Mouse (Mus musculus) gastrocnemius, adult 18-20 months (tissue): Measurements from ENCODE around the gene 4930578G10Rik. TPM values are rescaled to one million over a fixed set of nuclear protein-coding genes. Genes with fewer than 3 reads are reported as not detected.
"Not testable (repeated sequence)": the region's sequence is repeated elsewhere in the genome, so short reads cannot be mapped to it uniquely, and the experiment has no call there.

Experiments used
- DNase-seq: peaks from one replicate; pipeline ENCODE4 v3.0.0; 2021; ENCODE audit warnings: low spot score
- long read RNA-seq, 2 experiments: library from polyadenylated mRNA; stranded (forward); transcript quantifications; one replicate each; pipeline ENCODE4 v2.0.0; 2021
- total RNA-seq, 2 experiments: library from RNA; stranded (reverse); gene quantifications; 2 replicates each; pipeline ENCODE4 v1.2.3; 2021

The 4930578G10Rik gene
- not detected for total RNA-seq
- long read RNA-seq, experiment 1, partial matches to known transcripts = 0 of 6 reads
- long read RNA-seq, experiment 1, other reads (novel, unspliced or antisense) = 6 of 6 reads
- long read RNA-seq, experiment 2 = 0 reads

GRCm38 (mm10) chr4:42735245-42735644 is at the start of gene 4930578G10Rik:
Gene 4930578G10Rik (plus strand): TSS chr4:42735545.
- DNase-seq = not testable (repeated sequence)

DNA sequence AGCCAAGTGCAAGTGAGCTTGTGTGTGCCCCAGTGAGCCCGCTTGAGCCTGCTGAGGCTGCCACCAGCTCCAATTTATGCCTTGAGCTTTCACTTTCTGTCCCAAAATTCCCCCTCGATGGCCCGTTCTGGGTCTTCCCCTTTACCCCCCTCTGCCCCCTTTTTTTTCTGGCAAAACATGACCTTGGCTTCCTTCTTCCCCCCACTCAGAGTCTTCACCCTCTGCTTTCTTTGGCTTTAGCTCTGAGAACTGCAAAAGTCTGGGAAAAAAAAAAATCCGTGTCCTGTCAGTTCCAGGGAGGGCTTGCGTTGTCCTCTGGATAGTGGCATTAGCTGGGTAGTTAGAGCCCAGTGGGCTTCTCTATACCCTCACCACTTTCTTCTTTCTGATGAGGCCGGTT is 21.1 kb downstream of the 4930578G10Rik start, which contains the start of gene Ccl19:
Ccl19 (minus strand) TSS at position 101 of the 400 bp plus-strand sequence.
- not testable (repeated sequence) for DNase-seq

- DNase-seq = not testable (repeated sequence)
These were observed 38.5 kb downstream of the 4930578G10Rik start, which contains the start of gene Ccl21a for GRCm38 (mm10) chr4:42773893-42774292. Gene Ccl21a (minus strand): TSS chr4:42773993.

GRCm38 (mm10) chr4:42853788-42854187 is 118.4 kb downstream of the 4930578G10Rik start, which contains the start of gene Fam205a1:
Gene Fam205a1 (minus strand): TSS chr4:42853888.
- DNase-seq = not testable (repeated sequence)

- not testable (repeated sequence) for DNase-seq
These were observed 121.3 kb downstream of the 4930578G10Rik start, which contains the start of gene Gm12394 for GRCm38 (mm10) chr4:42856671-42857070. Gene Gm12394 (minus strand): TSS chr4:42856771.

DNA sequence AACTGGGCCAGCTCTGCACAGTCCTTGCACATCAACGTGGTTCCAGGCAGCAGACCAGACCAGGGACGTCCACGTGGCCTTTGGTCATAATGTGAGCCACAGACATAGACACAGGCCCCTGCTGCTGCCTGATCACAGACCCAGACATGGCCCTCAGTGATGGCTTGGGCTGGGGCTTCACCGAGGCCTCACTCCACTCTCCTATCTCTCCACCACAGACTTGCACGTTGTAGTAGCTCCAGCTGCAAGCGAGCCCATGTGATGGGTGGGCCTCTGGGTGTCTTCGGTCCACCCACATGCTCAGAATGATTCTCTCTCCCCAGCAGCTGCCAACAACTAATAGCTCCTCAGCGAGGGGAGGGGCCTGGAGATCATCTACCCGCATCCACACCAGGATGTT is 125.1 kb downstream of the 4930578G10Rik start:
- DNase-seq = not testable (repeated sequence)

GRCm38 (mm10) chr4:42863487-42863886 is 128.1 kb downstream of the 4930578G10Rik start:
- not testable (repeated sequence) for DNase-seq

DNA sequence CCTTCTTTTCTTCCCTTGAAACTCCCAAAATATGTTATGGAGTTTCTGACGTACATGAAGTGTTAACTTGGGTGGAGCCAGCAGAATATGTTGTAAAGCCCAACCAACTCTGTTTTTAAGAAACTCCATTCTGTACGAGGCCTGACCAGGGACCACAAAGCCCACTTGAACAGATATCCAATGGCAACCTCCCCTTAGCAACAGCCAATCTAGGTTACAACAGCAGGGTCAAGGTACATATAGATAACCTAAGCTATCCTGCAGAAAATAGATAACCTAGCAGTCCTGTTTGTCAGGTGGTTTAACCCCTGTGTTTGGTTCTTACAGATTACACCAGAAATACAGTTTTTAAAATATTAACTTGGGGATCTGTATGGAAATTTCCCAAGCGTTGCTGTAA is 132.0 kb downstream of the 4930578G10Rik start:
- DNase-seq = no peak

GRCm38 (mm10) chr4:42868193-42868592 is 132.8 kb downstream of the 4930578G10Rik start:
- no peak for DNase-seq

GRCm38 (mm10) chr4:42870748-42871147 is 135.4 kb downstream of the 4930578G10Rik start:
- DNase-seq = no peak

- DNase-seq = no peak
These were observed 136.8 kb downstream of the 4930578G10Rik start for GRCm38 (mm10) chr4:42872151-42872550.

DNA sequence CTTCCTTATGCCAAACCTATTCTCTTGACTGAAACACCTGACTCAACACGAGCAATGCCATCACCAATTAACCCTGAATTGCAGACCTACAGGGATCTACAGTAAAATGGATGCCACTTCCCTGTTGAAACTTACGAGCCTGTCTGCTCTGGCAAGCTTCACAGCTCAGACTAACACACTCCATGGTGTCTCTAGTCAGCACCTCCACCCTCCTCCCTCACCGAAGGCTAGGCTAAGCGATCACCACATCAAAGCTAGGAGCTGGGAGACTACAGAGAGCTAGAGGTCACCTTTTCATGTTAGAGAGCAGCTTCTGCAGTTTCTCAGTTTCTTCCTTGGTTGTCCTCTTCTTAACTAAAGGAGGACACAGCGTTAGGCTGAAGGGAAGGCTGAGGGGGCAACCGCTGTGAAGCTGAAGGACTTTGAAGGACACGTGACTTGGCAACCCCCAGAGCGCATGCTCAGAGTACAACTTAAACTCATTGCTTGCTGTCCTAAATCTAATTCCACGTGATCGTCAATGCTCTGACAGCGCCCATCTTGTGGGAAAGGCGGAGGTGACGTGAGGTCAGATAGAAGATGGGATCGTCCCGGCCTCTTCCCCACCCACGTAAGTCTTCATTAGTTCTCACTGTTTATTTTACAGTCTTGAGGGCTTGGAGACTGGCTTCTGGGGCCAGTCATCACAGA is 137.5 kb downstream of the 4930578G10Rik start:
- no peak for DNase-seq

DNA sequence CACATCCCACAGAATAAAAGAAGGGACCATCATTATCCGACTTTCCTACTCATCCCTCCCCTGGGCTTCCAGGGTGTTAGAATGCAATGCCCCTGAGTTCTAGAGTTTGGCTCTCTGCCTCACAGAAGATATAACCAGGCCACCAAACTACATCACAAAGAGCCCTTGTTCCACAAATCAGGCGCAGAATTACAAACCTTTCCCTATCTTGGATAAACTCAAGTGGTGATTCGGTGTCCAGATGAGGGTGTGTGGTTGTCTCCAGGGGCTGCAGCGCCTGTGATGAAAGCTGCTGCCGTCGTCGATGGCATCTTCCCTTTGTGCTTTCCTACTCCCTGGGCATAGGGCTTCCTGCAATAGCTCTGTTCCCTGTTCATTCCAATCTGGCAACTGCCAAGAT is 138.8 kb downstream of the 4930578G10Rik start, which contains the start of gene Fam205c:
Fam205c (minus strand) TSS at position 101 of the 400 bp plus-strand sequence.
- no peak for DNase-seq

GRCm38 (mm10) chr4:42876586-42877291 is 141.4 kb downstream of the 4930578G10Rik start:
- peak; percentile 65 for DNase-seq

DNA sequence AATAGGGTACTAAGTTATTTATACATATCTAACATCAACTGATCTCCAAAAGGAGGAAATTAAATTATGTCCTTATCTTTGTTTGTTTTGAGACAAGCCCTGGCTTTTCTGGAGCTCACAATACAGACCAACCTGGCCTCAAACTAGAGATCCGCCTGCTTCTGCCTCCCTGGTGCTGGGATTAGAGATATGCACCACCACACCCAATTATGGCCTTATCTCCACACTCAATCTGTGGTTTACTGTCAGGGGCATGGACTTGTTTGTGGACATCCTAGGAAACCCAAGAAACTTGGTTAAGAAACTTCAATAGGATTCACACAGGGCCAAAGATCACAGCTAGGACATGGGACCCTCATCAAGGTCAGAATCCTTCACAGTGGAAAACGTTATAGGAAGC is 142.3 kb downstream of the 4930578G10Rik start:
- DNase-seq = no peak

- DNase-seq = no peak
These were observed 144.7 kb downstream of the 4930578G10Rik start for GRCm38 (mm10) chr4:42879829-42880676.

DNA sequence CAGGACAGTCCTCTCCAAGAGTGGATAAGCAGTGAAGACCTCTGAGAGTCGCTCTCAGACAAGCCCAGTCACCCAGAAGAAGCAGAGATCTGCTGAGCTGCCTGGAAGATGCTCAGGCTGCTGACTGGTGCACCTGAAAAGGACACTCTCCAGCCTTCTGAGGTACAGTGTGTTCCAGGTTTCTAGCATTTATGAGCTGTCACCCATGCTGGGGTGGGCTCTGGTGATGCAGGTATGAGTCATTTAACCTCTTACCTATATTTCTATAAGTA is 145.3 kb downstream of the 4930578G10Rik start:
- DNase-seq = no peak

DNA sequence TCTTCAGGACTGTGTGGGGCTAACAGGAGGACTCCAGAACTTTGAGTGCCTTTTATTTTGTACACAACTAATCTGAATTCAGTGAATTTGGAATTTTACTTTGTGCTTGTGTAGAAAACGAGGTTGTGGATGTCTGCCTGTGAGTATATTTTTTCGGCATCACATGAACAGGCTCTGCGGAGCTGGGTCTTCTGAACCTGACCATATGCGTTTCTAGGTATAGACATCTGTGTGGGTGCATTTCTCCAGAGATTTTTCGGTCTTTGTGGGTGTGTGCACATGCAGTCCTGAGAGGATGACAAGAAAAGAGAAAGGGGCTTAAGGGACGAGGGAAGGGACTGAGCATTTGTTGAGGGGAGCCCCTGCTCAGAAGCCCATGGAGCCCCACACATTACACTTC is 151.6 kb downstream of the 4930578G10Rik start:
- no peak for DNase-seq

DNA sequence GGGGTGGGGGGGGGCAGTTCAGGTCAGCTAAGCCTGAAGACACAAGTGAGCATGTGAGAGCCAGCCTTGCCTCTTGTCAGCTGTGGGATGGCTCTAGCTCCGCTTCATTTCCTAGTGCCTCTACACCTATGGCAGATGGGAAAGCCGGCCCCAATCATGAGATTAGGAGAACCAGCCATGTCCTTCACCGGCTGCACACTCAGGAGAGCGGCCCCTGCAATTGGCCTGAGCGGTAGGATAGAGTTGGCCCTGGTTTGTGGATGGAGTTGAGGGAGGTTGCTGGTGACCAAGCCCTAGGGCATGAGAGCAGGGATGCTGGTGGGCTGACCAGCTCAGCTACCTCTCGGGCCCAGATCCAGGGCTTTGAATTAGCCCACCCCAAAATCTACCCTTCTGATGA is 153.5 kb downstream of the 4930578G10Rik start:
- no peak for DNase-seq

- DNase-seq = no peak
These were observed 155.8 kb downstream of the 4930578G10Rik start for GRCm38 (mm10) chr4:42891176-42891575.

GRCm38 (mm10) chr4:42895118-42895517 is 159.8 kb downstream of the 4930578G10Rik start:
- no peak for DNase-seq
